Mouse (Mus musculus) adrenal gland, adult 2 months (tissue): Measurements from ENCODE around the gene Med1. TPM values are rescaled to one million over a fixed set of nuclear protein-coding genes. Genes with fewer than 3 reads are reported as not detected.

Experiments
- DNase-seq: peaks from one replicate; pipeline ENCODE4 v3.0.0; 2021
- microRNA-seq, 2 experiments: library from miRNA; unstranded; fragments of <30 nt; microRNA quantifications; one replicate each; pipeline ENCODE4 v1.2.0; 2021
- polyA plus RNA-seq: library from polyadenylated mRNA; depleted of rRNA; stranded (reverse); fragments of >200 nt; gene quantifications from 2 replicates; pipeline ENCODE4 v1.2.3, GENCODE M21; 2012; rRNA removed
- total RNA-seq, 2 experiments: library from RNA; stranded (reverse); gene quantifications; 2 replicates each; pipeline ENCODE4 v1.2.3; 2021

Med1 gene
- total and polyA plus RNA-seq, 3 experiments: 17.5 to 70.1 (median 51.9) TPM

DNA sequence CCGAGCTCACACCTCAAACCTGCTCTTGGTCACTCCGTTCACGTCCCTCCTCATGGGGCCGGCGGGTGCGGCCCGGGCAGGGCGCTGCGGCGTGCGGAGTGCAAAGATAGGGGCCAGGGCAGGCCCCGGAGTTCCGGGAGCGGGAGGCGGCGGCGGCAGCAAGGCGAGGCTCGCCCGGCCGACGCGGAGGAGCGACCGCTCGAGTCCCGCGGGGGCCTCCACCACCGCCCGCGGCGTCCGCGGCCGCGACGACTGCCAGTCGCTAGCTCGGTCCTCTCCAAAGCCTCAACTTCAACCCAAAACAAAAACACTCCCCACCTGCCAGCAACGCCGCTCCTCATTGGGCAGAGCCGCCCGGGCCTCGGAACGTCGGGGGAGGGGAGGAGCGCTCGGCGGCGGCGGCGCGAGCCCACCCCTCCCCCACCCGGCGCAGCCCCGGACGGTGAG, 43.8 kb downstream of the Med1 start:
- peak; percentile 96 for DNase-seq

DNA sequence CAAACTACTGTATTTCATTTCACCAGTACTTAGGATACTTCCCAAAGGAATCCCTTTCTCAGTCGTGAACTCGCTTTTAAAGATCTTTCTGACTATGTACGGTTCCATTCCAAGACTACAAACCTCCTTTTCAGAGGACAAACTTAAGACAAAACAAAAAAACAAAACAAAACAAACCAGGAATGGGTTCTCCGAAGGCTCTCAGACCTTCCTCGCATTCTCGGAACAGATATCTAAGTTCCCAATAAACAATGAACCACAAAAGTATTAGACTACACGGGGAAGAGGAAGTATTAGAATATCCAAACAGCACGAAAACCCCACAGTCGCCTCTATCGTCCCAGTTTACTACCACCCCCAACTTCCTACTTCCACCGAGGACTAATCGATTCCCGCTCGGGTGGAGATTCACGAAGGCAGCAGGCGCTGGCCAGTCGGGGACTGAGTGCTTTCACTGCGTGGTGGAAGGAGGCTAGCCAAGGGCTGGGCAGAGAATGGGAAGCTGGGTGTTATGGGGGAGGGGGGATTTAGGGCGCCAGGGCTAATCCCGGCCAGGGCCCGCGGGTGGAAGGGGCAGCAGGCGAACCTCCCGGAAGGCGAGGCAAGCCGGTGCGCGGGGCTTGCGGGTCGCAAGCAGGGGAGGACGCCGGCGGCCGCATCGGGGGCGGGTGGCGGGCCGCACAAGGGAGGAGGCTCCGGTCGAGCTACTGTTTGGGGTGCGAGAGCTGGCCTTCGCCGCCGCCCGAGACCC, 44.4 kb downstream of the Med1 start:
- peak; percentile 73 for DNase-seq

- no peak for DNase-seq
These were observed 47.2 kb downstream of the Med1 start for GRCm38 (mm10) chr11:98145856-98146255.

- no peak for DNase-seq
These were observed 50.5 kb downstream of the Med1 start for GRCm38 (mm10) chr11:98142545-98142944.

- DNase-seq: no peak
These were observed 54.2 kb downstream of the Med1 start for GRCm38 (mm10) chr11:98138894-98139293.

DNA sequence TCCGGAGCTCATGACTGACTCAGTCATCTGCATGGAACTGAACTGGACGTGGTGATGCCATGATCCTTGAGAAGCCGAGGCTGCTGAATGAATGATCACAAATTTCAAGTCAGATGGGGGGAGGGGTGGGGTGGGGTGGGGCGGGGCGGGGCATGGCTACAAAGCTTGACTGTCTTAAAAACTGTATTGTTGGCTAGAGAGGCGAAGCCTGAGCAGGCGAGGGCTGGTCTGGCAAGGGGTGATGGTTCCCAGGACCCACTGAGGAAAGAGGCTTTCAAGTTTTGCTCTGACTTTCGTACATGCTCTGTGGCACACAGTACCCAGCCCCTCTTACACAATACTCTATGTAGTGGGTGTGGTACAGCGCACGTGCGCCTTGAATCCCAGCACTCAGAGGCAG, 55.3 kb downstream of the Med1 start:
- DNase-seq: no peak

DNA sequence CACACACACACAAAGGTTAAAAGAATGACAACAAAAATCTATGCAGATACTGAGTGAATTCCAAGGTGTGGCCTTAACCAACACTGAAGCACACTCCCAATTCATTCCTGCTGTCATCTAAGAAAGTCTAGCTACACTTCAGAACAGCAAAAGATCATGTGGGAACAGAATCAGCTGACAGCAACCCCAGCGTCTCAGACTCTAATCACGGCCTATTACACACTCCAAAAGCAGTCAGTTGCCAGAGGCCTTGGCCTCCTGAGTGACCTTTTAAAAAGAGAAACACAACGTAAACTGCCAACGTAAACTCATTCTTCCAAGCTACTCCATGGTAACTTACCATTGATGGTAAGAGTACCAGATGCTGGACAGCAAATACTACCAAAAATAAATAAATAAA, 58.1 kb downstream of the Med1 start:
- peak; percentile 64 for DNase-seq

DNA sequence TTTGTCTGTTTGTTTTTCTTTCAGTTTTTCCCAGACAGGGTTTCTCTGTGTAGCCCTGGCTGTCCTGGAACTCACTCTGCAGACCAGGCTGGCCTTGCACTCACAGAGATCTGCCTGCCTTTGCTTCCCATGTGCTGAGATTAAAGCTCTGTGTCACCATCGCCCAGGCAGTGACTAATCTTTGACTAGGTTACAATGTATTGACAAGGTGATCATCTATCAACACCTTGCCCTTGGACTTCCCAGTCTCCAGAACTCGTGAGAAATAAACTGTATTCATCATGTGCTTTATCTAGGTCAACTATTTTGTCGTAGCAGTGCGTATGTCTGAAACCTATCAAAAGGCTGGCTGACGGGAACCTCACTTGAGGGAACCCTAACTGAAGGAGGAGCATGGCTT, 69.7 kb downstream of the Med1 start:
- peak; percentile 46 for DNase-seq

DNA sequence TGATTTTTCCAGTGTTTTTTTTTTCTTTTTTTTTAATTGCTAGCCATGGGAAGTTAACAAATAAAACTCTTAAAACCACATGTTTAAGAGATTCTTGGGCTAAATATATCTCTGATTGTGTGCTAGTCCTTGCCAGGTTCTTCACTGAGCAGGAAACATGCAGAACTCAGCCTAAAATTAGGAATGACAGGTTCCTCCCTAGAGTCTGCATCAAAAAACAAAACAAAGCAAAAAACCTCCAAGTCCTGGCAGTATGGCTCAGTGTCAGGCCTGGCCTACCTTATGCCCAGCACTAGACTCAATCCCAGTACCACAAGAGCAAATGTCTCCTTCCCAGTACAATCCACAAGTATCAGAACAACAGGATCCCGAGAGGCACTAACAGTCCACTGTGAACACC, 78.7 kb downstream of the Med1 start:
- no peak for DNase-seq

GRCm38 (mm10) chr11:98113504-98113903, 79.6 kb downstream of the Med1 start:
- DNase-seq: no peak

- no peak for DNase-seq
These were observed 83.4 kb downstream of the Med1 start for GRCm38 (mm10) chr11:98109706-98110105.

Small RNA genes within 50 kb of the gene (microRNA-seq; reads per million reads assigned to microRNA genes)
- gene Gm27399: 0 reads per million in 2 experiments

Other genes starting within 250 kb of the Med1 start
- 10 to 100 TPM; 17.5 to 22.2 TPM for gene Plxdc1, start 206.8 kb downstream of the Med1 start, total RNA-seq
- 11.0 and 13.7 TPM in 2 replicates for gene Plxdc1, start 206.8 kb downstream of the Med1 start, polyA plus RNA-seq
- 1 to 10 TPM in 1 of 2 experiments, under 1 TPM in 1; 0.29 to 1.2 TPM for gene Arl5c, start 197.1 kb downstream of the Med1 start, total RNA-seq
- 0.43 and 0.87 TPM in 2 replicates for gene Arl5c, start 197.1 kb downstream of the Med1 start, polyA plus RNA-seq
- 1 to 10 TPM; 6.9 to 9.6 TPM for gene Cacnb1, start 170.3 kb downstream of the Med1 start, total RNA-seq
- gene Cacnb1, start 170.3 kb downstream of the Med1 start, polyA plus RNA-seq: 14.4 and 14.5 TPM in 2 replicates
- 1,000 to 10,000 TPM; 1,223 to 1,284 TPM for gene Rpl19, start 166.6 kb downstream of the Med1 start, total RNA-seq
- gene Rpl19, start 166.6 kb downstream of the Med1 start, polyA plus RNA-seq: 128 and 129 TPM in 2 replicates
- gene Stac2, start 139.8 kb downstream of the Med1 start, total RNA-seq: 1 to 10 TPM; 3.6 to 4.0 TPM
- gene Stac2, start 139.8 kb downstream of the Med1 start, polyA plus RNA-seq: 0.71 and 0.83 TPM in 2 replicates
- gene Fbxl20, start 42.9 kb downstream of the Med1 start, total RNA-seq: 10 to 100 TPM; 22.4 to 29.3 TPM
- gene Fbxl20, start 42.9 kb downstream of the Med1 start, polyA plus RNA-seq: 34.6 and 36.2 TPM in 2 replicates
- 10 to 100 TPM; 33.0 to 52.8 TPM for gene Cdk12, start 9.8 kb upstream of the Med1 start, total RNA-seq
- gene Cdk12, start 9.8 kb upstream of the Med1 start, polyA plus RNA-seq: 7.4 and 8.3 TPM in 2 replicates
- not detected for gene Neurod2, start 136.4 kb upstream of the Med1 start, total RNA-seq
- gene Neurod2, start 136.4 kb upstream of the Med1 start, polyA plus RNA-seq: not detected in 2 replicates
- gene Ppp1r1b, start 155.1 kb upstream of the Med1 start, total RNA-seq: under 1 TPM; 0.17 to 0.55 TPM
- 0.22 and 0.37 TPM in 2 replicates for gene Ppp1r1b, start 155.1 kb upstream of the Med1 start, polyA plus RNA-seq
- 10 to 100 TPM; 20.8 to 23.5 TPM for gene Stard3, start 165.1 kb upstream of the Med1 start, total RNA-seq
- gene Stard3, start 165.1 kb upstream of the Med1 start, polyA plus RNA-seq: 65.3 and 67.8 TPM in 2 replicates
- gene Tcap, start 190.5 kb upstream of the Med1 start, total RNA-seq: under 1 TPM; 0.31 to 0.32 TPM
- 0.46 and 0.54 TPM in 2 replicates for gene Tcap, start 190.5 kb upstream of the Med1 start, polyA plus RNA-seq
- 100 to 1,000 TPM; 314 to 601 TPM for gene Pnmt, start 193.2 kb upstream of the Med1 start, total RNA-seq
- 379 and 598 TPM in 2 replicates for gene Pnmt, start 193.2 kb upstream of the Med1 start, polyA plus RNA-seq
- gene Pgap3, start 207.2 kb upstream of the Med1 start, total RNA-seq: 1 to 10 TPM; 4.7 to 5.9 TPM
- gene Pgap3, start 207.2 kb upstream of the Med1 start, polyA plus RNA-seq: 18.4 and 20.3 TPM in 2 replicates
- gene Erbb2, start 219.2 kb upstream of the Med1 start, total RNA-seq: 1 to 10 TPM; 2.4 to 5.9 TPM
- 7.0 and 7.2 TPM in 2 replicates for gene Erbb2, start 219.2 kb upstream of the Med1 start, polyA plus RNA-seq
- 10 to 100 TPM; 88.5 to 93.5 TPM for gene Mien1, start 245.7 kb upstream of the Med1 start, total RNA-seq
- 43.0 and 49.2 TPM in 2 replicates for gene Mien1, start 245.7 kb upstream of the Med1 start, polyA plus RNA-seq